Comparison of ENCODE assay signal across 30 mouse cellular contexts in the genomic region with DNA sequence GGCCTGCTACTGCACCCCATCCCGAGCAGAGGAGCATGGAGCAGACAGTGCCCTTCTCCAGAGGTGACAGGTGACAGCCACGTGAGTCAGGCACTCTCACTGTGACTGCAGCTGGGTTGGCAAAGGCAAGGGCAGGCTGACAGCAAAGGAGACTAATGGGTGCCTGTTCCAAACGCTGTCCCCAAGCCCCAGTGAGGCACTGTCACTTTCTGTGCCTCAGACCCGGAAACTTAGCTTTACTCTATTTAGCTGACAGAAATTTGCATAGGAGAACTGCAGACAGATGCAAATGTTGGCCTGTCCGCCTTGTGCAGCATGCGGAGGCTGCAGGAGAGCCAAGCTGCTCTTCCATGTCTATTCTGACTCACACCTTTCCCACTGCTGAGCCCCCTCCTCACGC. TPM values are rescaled to one million over a fixed set of nuclear protein-coding genes. Genes with fewer than 3 reads are reported as not detected.
DNase-seq lines count a peak whose midpoint lies in the region; ATAC-seq and TF ChIP-seq lines count a peak whose summit lies in the region.
"Had no signal": no experiment of that assay in that cellular context is flagged by ENCODE, and none has a peak within 500 bp of the region (broad histone marks: within the 10 kb centered on the region; RNA-seq: fewer than 3 reads in every experiment).

No protein-coding gene starts in this region.

- peak overlapping the region; percentile 5; the same call in 1 of the 2 replicates for H3K27ac ChIP-seq in gastrocnemius, adult 2 months
- H3K27ac ChIP-seq in liver, postnatal 0 days (ENCODE audit: low read depth), result peak overlapping the region; percentile 11; the same call in 1 of the 2 replicates
- no peak overlapping the region for H3K27ac ChIP-seq in liver, embryonic 11.5 days (ENCODE audit: low read depth, low read length)
- no peak overlapping the region for H3K27ac ChIP-seq in testis, adult 2 months (ENCODE audit: control insufficient read depth, insufficient read depth, low read depth, low read length)
- H3K27ac ChIP-seq: heart, embryonic 10.5 days; heart, embryonic 15.5 days; hindbrain, embryonic 15.5 days; kidney, embryonic 15.5 days; layer of hippocampus, adult 2 months; liver, embryonic 13.5 days had no signal

- no peak for DNase-seq in gastrocnemius, adult 2 months
- no peak for DNase-seq in gastrocnemius, postnatal 36 days
- no peak for DNase-seq in liver, postnatal 0 days
- DNase-seq in liver, embryonic 11.5 days (ENCODE audit: low spot score), result no peak
- no peak for DNase-seq in testis, postnatal 14 days (ENCODE audit: low spot score)
- DNase-seq in splenic B cell, adult 2 months (ENCODE audit: low read depth, low spot score), result peak; percentile 67
- no peak for DNase-seq in Muller cell, postnatal 12 days (ENCODE audit: inconsistent ontology term)
- DNase-seq: adrenal gland, postnatal 10 days; cerebellum, adult 11 months; cerebellum, adult 9-10 months; cerebellum, postnatal 36 days; gastrocnemius, postnatal 25 days; kidney, adult 11 months; kidney, postnatal 25 days; left cerebral cortex, postnatal 4 days; liver, embryonic 13.5 days; lung, adult 2 months; lung, postnatal 10 days; midbrain, embryonic 14.5 days; retina, postnatal 1 day had no signal

- H3K36me3 ChIP-seq in liver, postnatal 0 days (replicated peaks; ENCODE audit: insufficient read depth, low read length), result peaks cover 67% of the 10 kb centered on the region
- H3K36me3 ChIP-seq in liver, embryonic 11.5 days (ENCODE audit: control insufficient read depth, insufficient read depth, low read length), result peaks cover 81% of the 10 kb centered on the region
- no peaks in the 10 kb centered on the region for H3K36me3 ChIP-seq in testis, adult 2 months (ENCODE audit: control insufficient read depth, insufficient read depth, low read length)
- H3K36me3 ChIP-seq in splenic B cell, adult 2 months (ENCODE audit: control insufficient read depth, insufficient read depth, low read length, poor library complexity, severe bottlenecking), result peaks cover 2% of the 10 kb centered on the region

- no peaks in the 10 kb centered on the region for H3K9me3 ChIP-seq in liver, postnatal 0 days (ENCODE audit: low read length)
- no peaks in the 10 kb centered on the region for H3K9me3 ChIP-seq in liver, embryonic 11.5 days (ENCODE audit: control insufficient read depth, low read length)
- H3K9me3 ChIP-seq: G1E; heart, embryonic 10.5 days; heart, embryonic 15.5 days; hindbrain, embryonic 15.5 days; kidney, embryonic 15.5 days; liver, embryonic 13.5 days had no signal

- WGBS in liver, postnatal 0 days (ENCODE audit: insufficient replicate concordance), result 85% methylated on average over 7 of the region's 7 CpGs
- WGBS in liver, embryonic 11.5 days, result 83% methylated on average over 7 of the region's 7 CpGs

- H3K9ac ChIP-seq in liver, postnatal 0 days (replicated peaks), result no peak overlapping the region
- H3K9ac ChIP-seq in liver, embryonic 11.5 days (ENCODE audit: low read depth, low read length), result no peak overlapping the region
- H3K9ac ChIP-seq: heart, embryonic 15.5 days; hindbrain, embryonic 15.5 days; kidney, embryonic 15.5 days; liver, embryonic 13.5 days had no signal

- no peak overlapping the region for H3K4me2 ChIP-seq in liver, postnatal 0 days (ENCODE audit: low read depth, low read length)
- no peak overlapping the region for H3K4me2 ChIP-seq in liver, embryonic 11.5 days
- H3K4me2 ChIP-seq: heart, embryonic 15.5 days; hindbrain, embryonic 15.5 days; kidney, embryonic 15.5 days; liver, embryonic 13.5 days had no signal

- no peaks in the 10 kb centered on the region for H3K4me1 ChIP-seq in liver, postnatal 0 days (ENCODE audit: insufficient read depth)
- no peaks in the 10 kb centered on the region for H3K4me1 ChIP-seq in liver, embryonic 11.5 days (replicated peaks; ENCODE audit: control insufficient read depth, insufficient read depth, low read length)
- H3K4me1 ChIP-seq in testis, adult 2 months (ENCODE audit: control insufficient read depth, insufficient read depth, low read length), result no peaks in the 10 kb centered on the region
- H3K4me1 ChIP-seq: heart, embryonic 10.5 days; heart, embryonic 15.5 days; hindbrain, embryonic 15.5 days; kidney, embryonic 15.5 days; liver, embryonic 13.5 days had no signal

- TF ChIP-seq EP300 in liver, postnatal 0 days (IDR thresholded peaks at IDR 0.05; ENCODE audit: low read depth), result no peak

- intact Hi-C loops in gastrocnemius, adult 2 months (cut with DNase I), result no loop called here
- intact Hi-C loops in gastrocnemius, postnatal 36 days (cut with DNase I), result no loop called here

- ATAC-seq in liver, postnatal 0 days, result no peak
- no peak for ATAC-seq in liver, embryonic 11.5 days (replicated peaks; ENCODE audit: low FRiP score)
- ATAC-seq: forebrain, embryonic 14.5 days; inflammation-experienced regulatory T-cells, adult 6 months had no signal

- H3K27me3 ChIP-seq in liver, postnatal 0 days (ENCODE audit: insufficient read depth, low read length), result no peaks in the 10 kb centered on the region
- H3K27me3 ChIP-seq in liver, embryonic 11.5 days (replicated peaks; ENCODE audit: control insufficient read depth, insufficient read depth, low read length), result no peaks in the 10 kb centered on the region
- no peaks in the 10 kb centered on the region for H3K27me3 ChIP-seq in testis, adult 2 months (ENCODE audit: control insufficient read depth, insufficient read depth, low read length)
- H3K27me3 ChIP-seq in splenic B cell, adult 2 months (ENCODE audit: control insufficient read depth, insufficient read depth, low read length, poor library complexity, severe bottlenecking), result no peaks in the 10 kb centered on the region
- H3K27me3 ChIP-seq: heart, embryonic 15.5 days; hindbrain, embryonic 15.5 days; kidney, embryonic 15.5 days; liver, embryonic 13.5 days; Patski had no signal

- H3K4me3 ChIP-seq in gastrocnemius, adult 2 months, result no peak overlapping the region
- no peak overlapping the region for H3K4me3 ChIP-seq in liver, postnatal 0 days (ENCODE audit: low read depth, low read length)
- H3K4me3 ChIP-seq in liver, embryonic 11.5 days (ENCODE audit: low read depth, low read length), result no peak overlapping the region
- peak overlapping the region; percentile 63 for H3K4me3 ChIP-seq in testis, adult 2 months (ENCODE audit: control insufficient read depth, low read depth, low read length)
- H3K4me3 ChIP-seq: heart, embryonic 10.5 days; heart, embryonic 15.5 days; hindbrain, embryonic 15.5 days; kidney, embryonic 15.5 days; layer of hippocampus, adult 2 months; liver, embryonic 13.5 days had no signal

- no peak for TF ChIP-seq CTCF in gastrocnemius, adult 2 months (IDR thresholded peaks at IDR 0.05)
- TF ChIP-seq CTCF in liver, postnatal 0 days (IDR thresholded peaks at IDR 0.05; ENCODE audit: low read depth), result no peak
- TF ChIP-seq CTCF in testis, adult 2 months (IDR thresholded peaks at IDR 0.05; ENCODE audit: control insufficient read depth, insufficient read depth, insufficient replicate concordance, low read depth, low read length), result no peak

- no peak for TF ChIP-seq POLR2A in testis, adult 2 months (IDR thresholded peaks at IDR 0.05; ENCODE audit: control insufficient read depth, low read depth, low read length)

RNA-seq across cellular contexts. Expression of a gene that starts 13.7 kb away (rescaled TPM):
- total RNA-seq in gastrocnemius, adult 2 months (2021), result 10 to 100 TPM; 15.7 to 17.4 TPM
- total RNA-seq in gastrocnemius, postnatal 36 days (2021), result 10 to 100 TPM; 11.1 to 14.7 TPM
- polyA plus RNA-seq in liver, postnatal 0 days (2015; fragmentation: Nextera tagmentation; extraction: Ambion mirVana), result 3.2 and 3.8 TPM in 2 replicates
- 19.2 and 20.8 TPM in 2 replicates for polyA plus RNA-seq in liver, embryonic 11.5 days (2014; fragmentation: Nextera tagmentation; extraction: Ambion mirVana)
- polyA plus RNA-seq in testis, adult 2 months (2012; rRNA removed), result 3.7 and 3.9 TPM in 2 replicates

RNA-seq across cellular contexts. Expression of a gene that starts 27.9 kb away (rescaled TPM):
- total RNA-seq in gastrocnemius, adult 2 months (2021), result 10 to 100 TPM; 28.6 to 49.6 TPM
- 10 to 100 TPM; 33.5 to 34.7 TPM for total RNA-seq in gastrocnemius, postnatal 36 days (2021)
- 7.0 and 7.9 TPM in 2 replicates for polyA plus RNA-seq in liver, postnatal 0 days (2015; fragmentation: Nextera tagmentation; extraction: Ambion mirVana)
- polyA plus RNA-seq in liver, embryonic 11.5 days (2014; fragmentation: Nextera tagmentation; extraction: Ambion mirVana), result 6.1 and 6.7 TPM in 2 replicates
- 31.8 and 31.9 TPM in 2 replicates for polyA plus RNA-seq in testis, adult 2 months (2012; rRNA removed)

Comparison
In these comparisons a context has a peak if more than half of its experiments do, and no peak if none do; other contexts are left out.
1. H3K27ac ChIP-seq: peak in gastrocnemius, adult 2 months (single experiment) and liver, postnatal 0 days (single experiment); none in liver, embryonic 11.5 days (single experiment) and testis, adult 2 months (single experiment).